Mouse (Mus musculus) erythroblast, embryonic 14.5 days (primary cell): ENCODE data around the gene Tnfsf10. TPM values are rescaled to one million over a fixed set of nuclear protein-coding genes. Genes with fewer than 3 reads are reported as not detected.
A peak's percentile ranks its signal among the peaks of the same experiment; 100 is the strongest.
"Not testable (repeated sequence)": the region's sequence is repeated elsewhere in the genome, so short reads cannot be mapped to it uniquely, and the experiment has no call there.

Experiments
- H3K27me3 ChIP-seq: 2 replicates; pipeline ENCODE4 v1.6.1; 2012; ENCODE audit warnings: inconsistent platforms; ENCODE audit not compliant: control insufficient read depth
- H3K36me3 ChIP-seq: 2 replicates; pipeline ENCODE4 v1.6.1; 2012; ENCODE audit warnings: mild to moderate bottlenecking, inconsistent platforms; ENCODE audit not compliant: control insufficient read depth
- H3K4me1 ChIP-seq: 2 replicates; pipeline ENCODE4 v1.6.1; 2012; ENCODE audit warnings: inconsistent platforms; ENCODE audit not compliant: control insufficient read depth
- H3K4me3 ChIP-seq: replicated peaks from 2 replicates; pipeline ENCODE3; 2012; ENCODE audit warnings: moderate library complexity, mild to moderate bottlenecking, inconsistent platforms
- H3K9me3 ChIP-seq: 2 replicates; pipeline ENCODE4 v1.6.1; 2012; ENCODE audit warnings: low read length, inconsistent platforms, mixed read lengths; ENCODE audit not compliant: control insufficient read depth
- GATA1 ChIP-seq: IDR thresholded peaks from 2 replicates; pipeline ENCODE4 v1.6.1; 2012; ENCODE audit warnings: low read length, inconsistent platforms, mixed read lengths
- TAL1 ChIP-seq: IDR thresholded peaks from 3 replicates; pipeline ENCODE4 v1.6.1; 2012; ENCODE audit warnings: low read length, inconsistent platforms, mixed read lengths
- polyA plus RNA-seq: library from polyadenylated mRNA; stranded (reverse); fragments of >175 nt; gene quantifications from 2 replicates; pipeline ENCODE4 v1.2.3, GENCODE M21; 2012

Tnfsf10 gene
- polyA plus RNA-seq, 1 experiment, result not detected

- peaks cover 33% of the 10 kb centered on the region for H3K4me1 ChIP-seq
- no peaks in the 10 kb centered on the region for H3K9me3 ChIP-seq
- no peaks in the 10 kb centered on the region for H3K27me3 ChIP-seq
- TF ChIP-seq TAL1, result no peak
- no peak for TF ChIP-seq GATA1
- peak overlapping the region; percentile 39 for H3K4me3 ChIP-seq
- H3K36me3 ChIP-seq, result no peaks in the 10 kb centered on the region
Measured at GRCm38 (mm10) chr3:27283071-27283713, 33.6 kb upstream of the Tnfsf10 start.

- no peak for TF ChIP-seq GATA1
- TF ChIP-seq TAL1, result no peak
- H3K9me3 ChIP-seq, result no peaks in the 10 kb centered on the region
- no peaks in the 10 kb centered on the region for H3K27me3 ChIP-seq
- peaks cover 33% of the 10 kb centered on the region for H3K4me1 ChIP-seq
- H3K4me3 ChIP-seq, result no peak overlapping the region
- no peaks in the 10 kb centered on the region for H3K36me3 ChIP-seq
Measured at GRCm38 (mm10) chr3:27283796-27284195, 33.0 kb upstream of the Tnfsf10 start.

DNA sequence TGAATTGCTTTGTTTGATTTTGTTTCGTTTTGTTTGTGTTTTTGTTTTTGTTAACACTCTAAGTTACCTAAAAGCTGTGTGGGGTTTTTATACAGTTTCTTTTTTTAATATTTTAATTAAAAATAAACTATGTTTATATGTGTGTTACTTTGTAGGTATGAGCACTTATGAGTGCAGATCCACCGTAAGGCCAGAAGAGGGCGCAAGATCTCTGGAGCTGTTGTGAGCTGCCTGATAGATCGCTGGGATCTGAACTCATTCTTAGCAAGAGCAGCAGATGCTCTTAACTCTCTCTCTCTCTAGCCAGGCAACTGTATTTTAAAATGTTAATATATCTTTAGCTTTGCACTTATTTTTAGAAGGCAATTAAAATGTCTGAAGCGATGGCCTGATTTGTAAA, 32.6 kb upstream of the Tnfsf10 start:
- H3K4me3 ChIP-seq, result no peak overlapping the region
- no peak for TF ChIP-seq GATA1
- no peak for TF ChIP-seq TAL1
- H3K36me3 ChIP-seq, result no peaks in the 10 kb centered on the region
- H3K27me3 ChIP-seq, result no peaks in the 10 kb centered on the region
- peaks cover 33% of the 10 kb centered on the region for H3K4me1 ChIP-seq
- H3K9me3 ChIP-seq, result no peaks in the 10 kb centered on the region

DNA sequence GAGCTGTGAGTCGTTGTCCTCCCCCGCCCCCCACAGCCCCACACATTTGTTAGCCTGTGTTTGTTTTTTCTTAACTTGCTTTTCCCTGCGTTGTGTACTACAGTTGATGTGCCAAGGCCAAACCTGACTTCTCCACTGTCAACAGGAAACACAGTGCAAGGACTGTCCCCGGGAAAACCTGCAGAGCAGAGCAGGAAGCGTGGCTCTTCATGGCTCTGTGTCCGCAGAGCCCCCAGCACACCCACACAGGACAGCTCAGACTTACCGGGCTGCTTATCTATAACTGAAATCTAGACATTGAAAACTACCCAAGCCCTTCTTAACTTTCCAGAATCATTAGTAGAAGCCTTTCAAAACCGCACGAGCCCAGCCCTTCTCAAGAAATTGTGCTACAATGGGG, 31.8 kb upstream of the Tnfsf10 start:
- Histone ChIP-seq H3K27me3 (no peaks in the 10 kb centered on the region), H3K9me3 (no peaks in the 10 kb centered on the region), H3K4me1 (peaks cover 29% of the 10 kb centered on the region), H3K36me3 (no peaks in the 10 kb centered on the region), H3K4me3 (no peak overlapping the region)
- TF ChIP-seq TAL1 (no peak), GATA1 (no peak)

- H3K4me1 ChIP-seq, result peaks cover 5% of the 10 kb centered on the region
- H3K36me3 ChIP-seq, result no peaks in the 10 kb centered on the region
- H3K4me3 ChIP-seq, result no peak overlapping the region
- no peak for TF ChIP-seq TAL1
- no peak for TF ChIP-seq GATA1
- H3K9me3 ChIP-seq, result no peaks in the 10 kb centered on the region
- no peaks in the 10 kb centered on the region for H3K27me3 ChIP-seq
Measured at GRCm38 (mm10) chr3:27288301-27288700, 28.5 kb upstream of the Tnfsf10 start.

- TF ChIP-seq TAL1 (no peak), GATA1 (no peak)
- Histone ChIP-seq H3K4me1 (0 out of 2 replicates have a peak, but pooled peaks cover under 1% of the 10 kb centered on the region), H3K9me3 (no peaks in the 10 kb centered on the region), H3K36me3 (no peaks in the 10 kb centered on the region), H3K4me3 (no peak overlapping the region), H3K27me3 (no peaks in the 10 kb centered on the region)
Measured at GRCm38 (mm10) chr3:27288909-27289308, 27.9 kb upstream of the Tnfsf10 start.

- H3K9me3 ChIP-seq, result no peaks in the 10 kb centered on the region
- H3K4me1 ChIP-seq, result no peaks in the 10 kb centered on the region
- no peaks in the 10 kb centered on the region for H3K27me3 ChIP-seq
- TF ChIP-seq TAL1 (no peak), GATA1 (no peak)
- H3K4me3 ChIP-seq, result no peak overlapping the region
- no peaks in the 10 kb centered on the region for H3K36me3 ChIP-seq
Measured at GRCm38 (mm10) chr3:27290285-27290684, 26.5 kb upstream of the Tnfsf10 start.

GRCm38 (mm10) chr3:27290945-27291344, 25.9 kb upstream of the Tnfsf10 start:
- not testable (repeated sequence) for H3K27me3 ChIP-seq, H3K4me1 ChIP-seq, H3K9me3 ChIP-seq, H3K36me3 ChIP-seq, H3K4me3 ChIP-seq

DNA sequence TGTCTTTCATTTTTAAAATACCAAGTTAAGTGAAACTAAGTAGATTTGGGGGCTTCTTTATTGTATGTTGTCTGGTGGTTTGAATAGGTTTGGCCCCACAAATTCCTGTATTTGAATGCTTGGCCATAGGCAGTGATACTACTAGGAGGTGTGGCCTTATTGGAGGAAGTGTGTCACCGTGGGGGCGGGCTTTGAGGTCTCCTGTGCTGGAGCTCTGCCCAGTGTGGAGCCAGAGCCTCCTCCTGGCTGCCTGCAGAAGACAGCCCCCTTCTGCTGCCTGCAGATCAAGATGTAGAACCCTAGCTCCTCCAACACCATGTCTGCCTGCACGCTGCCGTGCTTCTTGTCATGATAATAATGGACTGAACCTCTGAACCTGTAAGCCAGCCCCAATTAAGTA, 25.4 kb upstream of the Tnfsf10 start:
- H3K9me3 ChIP-seq, H3K36me3 ChIP-seq, H3K27me3 ChIP-seq, H3K4me3 ChIP-seq, H3K4me1 ChIP-seq: not testable (repeated sequence)

DNA sequence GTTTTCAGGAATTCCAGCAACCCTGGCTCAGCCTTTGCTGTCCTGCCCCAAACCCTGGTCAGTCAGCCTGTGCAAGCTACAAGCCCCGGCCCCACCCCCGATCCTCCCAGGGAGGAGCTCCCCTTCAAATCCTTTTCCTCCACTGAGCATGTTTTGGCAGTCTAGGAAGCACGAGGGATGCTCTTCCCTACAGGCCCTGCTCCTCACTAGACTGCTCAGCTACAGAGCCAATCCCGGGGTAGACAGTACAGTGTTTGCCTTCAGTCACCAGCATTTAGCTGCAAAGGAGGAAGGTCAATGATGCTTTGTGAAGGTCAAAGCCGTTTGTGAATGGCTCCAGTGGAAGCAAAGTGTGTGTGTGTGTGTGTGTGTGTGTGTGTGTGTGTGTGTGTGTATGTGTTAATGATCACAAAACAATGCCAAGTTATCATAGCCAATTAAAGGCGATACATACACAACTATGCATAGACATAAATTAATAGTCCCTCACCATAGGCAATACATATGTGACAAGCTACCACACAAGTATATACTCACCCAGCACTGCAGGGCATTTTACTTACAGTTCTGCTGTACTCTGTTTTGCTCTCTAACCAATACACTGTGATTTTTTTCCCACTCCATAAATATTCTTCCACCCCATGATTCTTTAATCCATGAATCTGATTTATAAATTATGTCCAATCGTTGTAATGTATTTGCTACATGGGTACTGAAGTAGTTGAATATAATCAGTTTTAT, 23.0 kb upstream of the Tnfsf10 start:
- H3K36me3 ChIP-seq, result no peaks in the 10 kb centered on the region
- H3K27me3 ChIP-seq, result no peaks in the 10 kb centered on the region
- no peak overlapping the region for H3K4me3 ChIP-seq
- H3K9me3 ChIP-seq, result no peaks in the 10 kb centered on the region
- TF ChIP-seq GATA1 (no peak), TAL1 (no peak)
- H3K4me1 ChIP-seq, result no peaks in the 10 kb centered on the region
